Mouse (Mus musculus) embryonic stem cell, embryonic (primary cell): ENCODE measurements at regions not wholly inside any gene's neighbourhood (a gene's known extent, or its start where the extent isn't known, plus 50 kb on each side); places are given as distances from the start of the nearest gene placed in this dataset.

Experiments used
- CTCF ChIA-PET, 4 experiments: fragments of 300-600 bp in 2 of 4; fragments of 350-600 bp in 2 of 4; sonication (Branson Sonifier 250); formaldehyde crosslinking; loops; one replicate each; lab custom pipeline; 2022; ENCODE audit warnings: inconsistent platforms in 2 of 4; lab: Charles Lee
- POLR2A ChIA-PET, 4 experiments: fragments of 300-600 bp in 2 of 4; fragments of 350-600 bp in 2 of 4; sonication (Branson Sonifier 250); formaldehyde crosslinking; loops; one replicate each; lab custom pipeline; 2022; ENCODE audit warnings: antibody characterized with exemption in 4 of 4, inconsistent platforms in 1 of 4; lab: Charles Lee

DNA sequence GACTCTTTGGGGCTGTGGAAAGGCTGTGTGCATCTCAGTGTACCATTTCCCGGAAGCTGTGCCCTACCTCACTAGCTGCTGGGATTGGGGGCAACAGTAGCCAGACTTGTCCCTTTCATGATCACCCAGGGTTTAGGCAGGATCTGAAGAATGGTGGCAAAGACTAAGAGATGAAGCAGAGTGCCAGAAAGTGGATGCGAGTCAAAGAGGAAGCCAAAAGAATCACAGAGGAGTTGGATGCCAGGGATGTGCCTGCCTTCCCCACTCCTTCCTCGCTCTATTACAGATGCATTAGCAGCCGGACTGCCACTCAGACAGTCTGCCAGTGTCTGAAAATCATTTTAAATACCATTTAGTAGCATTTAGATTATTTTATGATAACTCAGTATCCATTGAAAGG is 271.5 kb upstream of the Slc24a2 start:
- ChIA-PET POLR2A (no interaction called here), CTCF (interaction anchor here in 2 of 4 experiments (0.5 to 0.7 kb wide), 2 partner anchors 134 to 147 kb away, joined by 3 to 4 read pairs; no protein-coding TSS in a partner anchor)

- ChIA-PET POLR2A (no interaction called here), CTCF (no interaction called here)
These were observed 270.2 kb upstream of the Slc24a2 start for GRCm38 (mm10) chr4:87500441-87500840.

- POLR2A ChIA-PET: no interaction called here
- CTCF ChIA-PET: no interaction called here
These were observed 257.5 kb upstream of the Slc24a2 start for GRCm38 (mm10) chr4:87487798-87488197.

DNA sequence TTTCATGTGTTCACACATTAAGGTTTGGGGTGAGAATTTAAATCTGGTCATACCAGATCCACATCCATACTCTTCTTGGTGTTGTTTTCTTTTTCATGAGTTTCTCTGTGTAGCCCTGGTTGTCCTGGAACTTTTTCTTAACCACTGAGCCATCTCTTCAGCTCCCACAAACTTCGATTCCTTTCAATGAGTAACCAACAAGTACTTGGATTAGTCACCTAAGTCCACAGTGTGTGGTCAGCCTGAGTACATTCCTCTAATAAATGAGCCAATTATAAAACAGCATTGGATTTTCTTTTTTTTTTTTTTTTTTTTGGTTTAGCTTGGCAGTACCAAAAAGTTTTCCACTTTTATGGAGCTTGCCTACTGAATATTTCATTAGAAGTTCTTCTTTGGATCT is 245.3 kb upstream of the Slc24a2 start:
- ChIA-PET POLR2A (interaction anchor here in 1 of 4 experiments (0.7 kb wide), 1 partner anchor 19 kb away, joined by 3 read pairs; no protein-coding TSS in a partner anchor), CTCF (no interaction called here)

- CTCF ChIA-PET: interaction anchor here (0.5 to 2.5 kb wide), 7 partner anchors 9 to 560 kb away, joined by 3 to 20 read pairs (median 4); partner anchors contain the start of gene Mllt3 (in 1 of the 4)
- POLR2A ChIA-PET: interaction anchor here in 2 of 4 experiments (0.6 to 1.9 kb wide), 4 partner anchors 14 to 902 kb away, joined by 3 to 8 read pairs (median 3); no protein-coding TSS in a partner anchor
These were observed 243.2 kb upstream of the Slc24a2 start for GRCm38 (mm10) chr4:87473331-87474039.

DNA sequence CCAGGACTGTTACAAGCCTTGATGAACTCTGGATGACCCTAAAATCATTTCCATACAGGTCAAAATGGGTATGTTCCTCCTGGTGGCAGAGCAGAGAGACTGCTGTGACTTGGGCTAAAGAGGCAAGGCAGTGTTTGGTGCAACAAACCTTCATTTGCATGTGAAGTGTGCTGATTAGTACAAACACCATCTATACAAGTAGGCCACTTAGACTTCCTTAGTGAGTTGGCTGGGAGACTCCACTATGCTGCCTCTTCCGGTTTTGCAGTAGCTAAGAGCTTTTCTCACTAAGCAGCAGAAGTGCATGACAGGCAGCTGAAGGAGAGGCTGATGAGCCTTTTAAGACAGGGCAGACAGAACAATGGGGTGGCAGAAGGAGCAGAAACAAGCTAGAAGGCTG is 242.5 kb upstream of the Slc24a2 start:
- POLR2A ChIA-PET: interaction anchor here in 3 of 4 experiments (0.6 to 1.9 kb wide), 5 partner anchors 13 to 903 kb away, joined by 3 to 8 read pairs (median 3); no protein-coding TSS in a partner anchor
- CTCF ChIA-PET: interaction anchor here in 3 of 4 experiments (1.0 to 2.5 kb wide), 5 partner anchors 10 to 561 kb away, joined by 3 to 20 read pairs (median 4); partner anchors contain the start of gene Mllt3 (in 1 of the 3)

- CTCF ChIA-PET: no interaction called here
- POLR2A ChIA-PET: interaction anchor here in 1 of 4 experiments (0.7 kb wide), 1 partner anchor 56 kb away, joined by 3 read pairs; no protein-coding TSS in a partner anchor
These were observed 241.1 kb upstream of the Slc24a2 start for GRCm38 (mm10) chr4:87471385-87471784.

DNA sequence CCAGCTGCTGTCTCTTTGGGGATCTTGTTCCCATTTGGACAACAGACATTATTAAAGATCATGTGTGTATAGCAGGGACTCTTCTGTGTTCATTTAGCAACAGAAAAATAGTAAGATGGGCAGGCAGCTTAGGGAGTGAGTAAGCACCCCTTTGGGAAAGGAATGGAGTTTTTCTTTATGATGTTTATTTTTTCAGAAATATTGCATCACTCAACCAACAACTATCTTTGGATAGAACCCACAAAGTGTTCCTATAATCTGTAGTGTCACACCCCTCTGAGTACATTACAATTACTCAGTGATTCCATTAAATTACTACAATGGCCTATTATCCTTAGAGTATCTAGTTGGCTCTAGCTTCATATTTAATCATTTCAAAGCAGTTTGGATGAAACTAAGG is 237.3 kb upstream of the Slc24a2 start:
- ChIA-PET CTCF (no interaction called here), POLR2A (interaction anchor here in 1 of 4 experiments (0.9 kb wide), 1 partner anchor 27 kb away, joined by 3 read pairs; no protein-coding TSS in a partner anchor)

GRCm38 (mm10) chr4:87467018-87467417 is 236.7 kb upstream of the Slc24a2 start:
- ChIA-PET POLR2A (interaction anchor here in 1 of 4 experiments (0.9 kb wide), 1 partner anchor 27 kb away, joined by 3 read pairs; no protein-coding TSS in a partner anchor), CTCF (no interaction called here)

GRCm38 (mm10) chr4:87461181-87461912 is 231.1 kb upstream of the Slc24a2 start:
- ChIA-PET POLR2A (interaction anchor here in 2 of 4 experiments (0.6 kb wide), 2 partner anchors 35 to 516 kb away, joined by 3 to 6 read pairs; no protein-coding TSS in a partner anchor), CTCF (no interaction called here)

DNA sequence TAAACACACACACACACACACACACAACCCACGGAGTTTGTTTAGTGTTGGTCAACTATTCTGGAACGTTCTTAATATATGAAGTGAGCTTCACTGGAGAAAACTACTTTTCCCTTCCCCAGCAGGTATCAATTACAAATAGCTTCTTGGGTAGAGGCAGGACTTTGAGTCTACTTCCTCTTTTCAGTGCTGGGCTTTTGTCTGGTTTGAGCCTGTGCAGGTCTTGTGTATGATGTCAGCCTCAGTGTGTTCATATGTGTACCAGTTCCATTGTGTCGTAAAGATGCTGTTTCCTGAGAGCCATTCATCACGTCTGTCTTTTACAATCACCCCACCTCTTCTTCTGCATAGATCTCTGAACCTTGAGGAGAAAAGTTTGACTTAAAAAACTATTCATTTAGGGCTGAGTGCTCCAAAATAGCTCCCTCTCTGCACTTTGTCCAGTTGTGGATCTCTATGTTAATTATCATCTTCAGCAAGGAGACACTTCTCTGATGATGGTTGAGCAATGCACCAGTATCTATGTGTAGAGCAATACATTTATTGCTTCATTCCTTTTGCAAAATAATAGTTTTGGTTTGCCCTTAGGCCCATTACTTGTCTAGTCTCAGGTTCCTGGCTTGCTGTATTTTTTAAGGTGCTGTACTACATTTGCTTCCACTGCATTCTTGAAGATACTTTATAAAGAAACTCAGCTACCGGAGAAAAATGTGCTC is 225.7 kb upstream of the Slc24a2 start:
- POLR2A ChIA-PET: interaction anchor here in 2 of 4 experiments (0.6 kb wide), 2 partner anchors 20 to 908 kb away, joined by 3 to 7 read pairs; no protein-coding TSS in a partner anchor
- CTCF ChIA-PET: interaction anchor here in 1 of 4 experiments (0.5 kb wide), 1 partner anchor 834 kb away, joined by 3 read pairs; no protein-coding TSS in a partner anchor

DNA sequence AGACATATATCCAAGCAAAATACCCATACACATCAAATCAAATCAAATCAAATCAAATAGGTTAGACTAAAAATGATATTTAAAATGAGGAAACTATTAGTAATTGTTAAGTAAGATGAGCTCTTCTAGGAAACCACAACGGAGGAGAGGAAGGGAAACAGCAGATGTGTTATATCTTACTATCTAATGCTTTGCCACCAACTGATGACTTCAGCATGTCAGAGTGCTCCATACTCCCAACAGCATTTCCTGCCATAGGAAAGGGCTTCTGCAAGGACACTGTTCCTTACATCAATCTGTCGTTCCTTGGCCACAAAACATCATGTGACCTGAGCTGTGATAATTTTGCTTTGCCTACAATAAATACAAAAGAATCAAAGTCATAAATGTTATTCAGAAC is 221.8 kb upstream of the Slc24a2 start:
- POLR2A ChIA-PET: no interaction called here
- CTCF ChIA-PET: no interaction called here

GRCm38 (mm10) chr4:87451251-87451650 is 221.0 kb upstream of the Slc24a2 start:
- ChIA-PET CTCF (no interaction called here), POLR2A (no interaction called here)

DNA sequence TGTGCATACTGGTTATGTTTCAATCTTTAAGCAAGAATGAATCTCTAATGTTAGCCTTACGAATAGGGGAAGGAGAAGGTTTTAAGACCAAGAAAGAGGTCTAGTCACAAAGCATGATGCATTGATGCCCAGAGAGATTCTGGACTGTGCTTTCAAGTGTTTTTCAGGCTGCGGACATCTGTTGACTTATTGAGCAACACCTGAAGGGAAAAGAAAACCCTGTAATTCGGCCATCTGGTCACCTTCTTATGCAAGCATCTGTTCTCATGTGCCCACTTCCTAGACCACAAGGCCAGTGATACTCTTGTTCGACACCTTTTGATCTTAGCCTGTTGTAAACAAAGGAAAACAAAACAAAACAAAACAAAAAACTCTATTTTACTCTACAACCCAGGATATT is 218.1 kb upstream of the Slc24a2 start:
- POLR2A ChIA-PET: no interaction called here
- CTCF ChIA-PET: no interaction called here

DNA sequence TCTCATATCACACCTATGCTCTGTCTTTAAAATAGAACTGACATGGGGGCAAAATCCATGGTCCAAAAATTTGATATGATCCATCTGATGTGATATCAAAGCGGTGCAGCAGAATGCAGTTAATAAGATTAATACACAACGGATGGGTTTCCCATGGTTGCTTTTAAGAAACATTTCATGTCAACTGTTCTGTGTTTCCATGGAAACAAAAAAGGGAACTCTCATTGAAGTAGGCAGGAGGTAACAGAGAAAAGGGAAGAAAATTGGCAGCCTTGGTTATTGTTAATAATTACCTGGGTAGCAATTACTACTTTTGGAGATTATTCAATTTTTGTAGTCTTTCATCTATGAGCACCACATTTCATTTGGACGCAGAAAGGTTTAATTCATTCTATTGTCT is 216.6 kb upstream of the Slc24a2 start:
- POLR2A ChIA-PET: no interaction called here
- CTCF ChIA-PET: no interaction called here

DNA sequence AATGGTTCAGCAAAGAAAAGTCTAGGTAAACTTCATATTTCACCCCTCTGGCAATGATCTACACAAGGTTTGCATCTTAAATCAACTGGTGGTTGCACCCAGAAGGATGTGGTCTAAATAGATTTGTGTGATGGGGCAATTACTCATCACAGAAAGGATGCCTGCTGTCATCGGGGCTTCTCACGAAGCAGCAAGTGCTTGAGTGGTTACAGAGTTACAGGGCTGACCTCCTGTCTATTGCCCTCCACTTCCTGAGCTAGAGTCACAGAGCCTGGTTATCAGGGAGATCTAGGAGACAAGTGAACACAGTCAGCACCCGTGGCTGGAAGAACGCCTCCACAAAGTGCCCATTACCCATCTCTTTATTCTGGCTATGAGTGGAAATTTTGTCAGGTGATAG is 203.9 kb upstream of the Slc24a2 start:
- POLR2A ChIA-PET: no interaction called here
- CTCF ChIA-PET: no interaction called here

- POLR2A ChIA-PET: no interaction called here
- CTCF ChIA-PET: no interaction called here
These were observed 198.1 kb upstream of the Slc24a2 start for GRCm38 (mm10) chr4:87428374-87428773.

DNA sequence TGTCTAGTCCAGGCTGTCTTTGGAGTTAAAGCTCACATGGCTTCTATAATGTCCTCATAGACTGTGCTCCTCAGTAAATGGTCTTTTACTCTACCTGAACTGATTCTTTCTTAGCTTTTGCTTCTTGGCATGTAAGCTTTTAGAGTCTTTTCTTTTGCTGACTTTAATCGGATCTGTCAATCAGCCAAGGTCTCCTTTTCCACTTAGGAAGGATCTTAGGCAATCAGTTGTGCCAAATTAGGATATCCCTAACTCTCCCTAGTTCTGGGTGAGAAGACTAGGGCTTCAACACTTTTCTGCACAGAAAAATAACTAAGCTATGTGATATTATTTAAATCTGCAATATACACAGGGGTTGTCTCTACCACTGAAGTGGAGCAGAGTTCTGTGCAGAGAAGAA is 193.8 kb upstream of the Slc24a2 start:
- CTCF ChIA-PET: no interaction called here
- POLR2A ChIA-PET: interaction anchor here in 1 of 4 experiments (0.7 kb wide), 1 partner anchor 49 kb away, joined by 3 read pairs; no protein-coding TSS in a partner anchor

DNA sequence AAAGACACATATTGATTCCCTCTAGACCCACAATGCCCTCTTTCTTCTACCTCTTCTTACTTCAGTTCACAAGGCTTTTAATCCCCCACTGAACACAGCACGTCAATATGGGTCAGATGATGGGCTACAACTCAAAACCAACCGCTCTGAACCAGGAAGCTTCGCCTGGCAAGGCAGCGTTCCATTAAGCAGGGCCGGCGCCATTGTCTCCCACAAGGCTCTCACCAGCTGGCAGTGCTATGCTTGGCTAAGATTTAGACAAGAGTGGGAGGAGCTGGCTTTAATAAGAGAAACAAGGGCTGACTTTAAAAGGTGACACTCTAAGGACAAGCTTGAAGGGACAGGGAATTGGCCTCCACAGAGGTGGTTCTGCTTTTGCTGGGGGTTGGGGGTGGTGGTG is 192.3 kb upstream of the Slc24a2 start:
- ChIA-PET POLR2A (interaction anchor here in 1 of 4 experiments (0.7 kb wide), 1 partner anchor 355 kb away, joined by 3 read pairs; no protein-coding TSS in a partner anchor), CTCF (interaction anchor here in 1 of 4 experiments (0.6 kb wide), 1 partner anchor 336 kb away, joined by 7 read pairs; no protein-coding TSS in a partner anchor)
